Mouse (Mus musculus): ENCODE data around the gene 4931409K22Rik. TPM values are rescaled to one million over a fixed set of nuclear protein-coding genes. Genes with fewer than 3 reads are reported as not detected.
A peak's percentile ranks its signal among the peaks of the same experiment; 100 is the strongest.

Gene 4931409K22Rik
- total RNA-seq, 2 experiments from 2014 or later, result not detected

DNA sequence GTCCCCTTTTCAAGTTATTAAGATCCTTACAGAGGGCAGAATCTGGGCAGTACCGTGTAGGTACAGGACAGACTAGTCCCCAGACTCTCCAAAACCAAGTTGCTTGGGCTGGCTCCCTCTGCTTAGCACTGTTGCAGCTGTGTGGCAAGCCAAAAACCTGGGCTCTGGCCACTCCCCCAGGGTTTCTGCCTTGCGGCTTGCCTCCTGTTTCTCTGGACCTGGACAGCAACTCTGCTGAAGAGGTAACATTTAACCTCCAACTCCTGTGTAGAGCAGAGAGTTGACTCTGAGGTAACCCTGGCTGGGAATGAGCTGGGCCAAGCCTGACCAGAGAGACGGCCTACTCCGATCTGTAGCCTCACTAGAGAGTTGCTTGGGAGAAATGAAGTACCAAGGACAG is 53.8 kb downstream of the 4931409K22Rik start:
- no peak for DNase-seq (ENCODE audit: low spot score in 2 of 2)

DNA sequence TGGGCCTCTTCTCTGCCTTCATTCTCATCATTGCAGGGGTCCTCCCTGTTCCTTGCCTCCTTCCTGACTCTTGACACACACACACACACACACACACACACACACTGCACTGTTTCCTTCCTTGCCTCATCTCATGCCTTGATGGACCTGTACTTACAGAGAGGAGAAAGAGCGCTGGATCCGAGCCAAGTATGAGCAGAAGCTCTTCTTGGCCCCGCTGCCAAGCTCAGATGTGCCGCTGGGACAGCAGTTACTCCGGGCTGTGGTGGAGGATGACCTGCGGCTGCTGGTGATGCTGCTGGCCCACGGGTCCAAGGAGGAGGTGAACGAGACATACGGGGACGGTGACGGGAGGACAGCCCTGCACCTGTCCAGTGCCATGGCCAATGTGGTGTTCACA is 55.8 kb downstream of the 4931409K22Rik start:
- no peak for DNase-seq (ENCODE audit: low spot score in 2 of 2)

DNA sequence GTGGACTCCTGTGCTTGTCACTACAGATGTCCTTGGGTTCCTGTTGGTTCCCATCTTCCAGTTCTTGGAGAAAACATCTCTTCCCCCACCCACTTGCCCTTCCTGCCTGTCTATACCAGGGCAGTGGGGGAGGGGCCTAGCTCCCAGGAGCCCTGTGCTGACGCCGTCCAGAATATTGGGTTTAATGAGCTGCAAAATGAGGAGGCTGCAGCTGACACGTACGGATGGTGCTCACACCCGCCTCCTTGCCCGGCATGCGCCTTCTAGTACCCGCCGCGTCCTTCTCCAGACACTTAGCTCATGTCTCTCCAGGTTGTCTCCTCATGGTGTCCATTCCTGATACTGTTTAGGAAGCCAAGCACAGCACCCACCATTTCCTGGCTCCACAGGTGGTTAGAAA is 57.5 kb downstream of the 4931409K22Rik start:
- DNase-seq (ENCODE audit: low spot score in 2 of 2), result no peak

DNA sequence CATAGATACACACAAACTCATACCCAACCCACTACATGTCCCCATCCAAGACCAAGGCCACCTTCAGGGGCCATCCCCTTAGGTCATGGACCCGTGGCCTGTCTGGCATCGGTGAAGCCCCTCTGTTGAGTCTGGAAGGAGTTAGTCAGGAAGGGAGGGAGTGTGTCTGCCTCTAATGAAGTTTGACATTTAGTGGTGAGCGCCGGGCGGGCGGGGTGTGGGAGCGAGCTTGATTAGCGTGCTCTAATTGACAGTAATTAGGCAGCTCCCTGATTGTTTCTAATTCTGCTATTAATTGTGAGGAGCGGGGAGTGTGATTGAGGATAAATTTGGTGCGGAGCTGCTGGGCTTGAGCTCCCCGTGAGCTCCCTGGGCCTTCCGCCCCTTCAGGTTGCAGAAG is 59.1 kb downstream of the 4931409K22Rik start:
- no peak for DNase-seq (ENCODE audit: low spot score in 2 of 2)

DNA sequence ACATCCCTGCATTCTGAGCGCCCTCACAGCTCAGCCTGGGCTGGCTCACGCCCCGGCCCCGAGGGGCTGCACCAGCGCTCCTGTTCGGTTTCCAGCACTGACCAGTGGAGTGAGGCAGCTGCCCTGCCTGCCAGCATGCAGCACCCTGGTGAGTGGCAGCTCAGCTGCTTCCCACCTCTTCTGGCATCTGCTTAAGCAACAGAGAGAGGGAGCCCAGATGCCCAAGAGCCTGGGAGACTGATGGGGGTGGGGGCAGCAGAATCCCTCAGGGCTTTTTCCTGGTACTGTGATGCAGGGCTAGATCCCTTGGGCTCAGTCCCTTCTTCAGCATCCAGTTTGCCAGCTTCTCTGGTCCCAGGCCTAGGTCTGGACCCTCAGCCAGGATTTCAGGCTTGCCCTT is 59.9 kb downstream of the 4931409K22Rik start:
- DNase-seq (ENCODE audit: low spot score in 2 of 2), result no peak

DNA sequence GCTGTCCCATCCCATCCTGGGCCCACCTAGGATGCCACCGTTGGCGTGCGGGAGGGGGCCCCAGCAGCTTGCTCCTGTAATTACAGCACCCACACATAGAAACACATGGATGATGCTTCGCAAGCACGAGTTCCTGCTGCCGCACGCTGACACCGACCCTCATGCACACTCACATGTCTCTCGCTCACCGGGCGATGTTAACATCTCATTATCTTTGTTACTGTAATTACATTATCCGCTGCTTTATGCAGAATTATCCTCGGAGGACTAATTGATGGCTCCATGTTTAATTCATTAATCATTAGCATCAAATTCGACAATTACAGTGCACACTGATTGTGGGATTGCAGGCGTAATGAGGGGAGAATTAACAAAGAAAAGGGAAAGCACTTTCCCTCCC is 61.6 kb downstream of the 4931409K22Rik start:
- peak in 1 of 2 experiments; percentile 3 for DNase-seq (ENCODE audit: low spot score in 2 of 2)

Small RNA genes lying within 50 kb of the gene (microRNA-seq; reads per million reads assigned to microRNA genes)
- 1,968 to 2,166 reads per million in 2 experiments for gene Mir671

Other genes starting within 250 kb of the 4931409K22Rik start
- gene Kcnh2, start 205.2 kb downstream of the 4931409K22Rik start, total RNA-seq (2021), result 10 to 100 TPM; 23.0 to 26.8 TPM
- gene Nos3, start 192.0 kb downstream of the 4931409K22Rik start, total RNA-seq (2021), result 1 to 10 TPM; 6.8 to 7.0 TPM
- 1 to 10 TPM; 3.0 to 3.7 TPM for gene Atg9b, start 164.7 kb downstream of the 4931409K22Rik start, total RNA-seq (2021)
- 10 to 100 TPM; 57.0 to 60.1 TPM for gene Abcb8, start 163.1 kb downstream of the 4931409K22Rik start, total RNA-seq (2021)
- gene Asic3, start 143.4 kb downstream of the 4931409K22Rik start, total RNA-seq (2021), result under 1 TPM; 0.27 to 0.53 TPM
- 100 to 1,000 TPM; 126 to 133 TPM for gene Cdk5, start 133.3 kb downstream of the 4931409K22Rik start, total RNA-seq (2021)
- 10 to 100 TPM; 30.1 to 30.8 TPM for gene Slc4a2, start 133.0 kb downstream of the 4931409K22Rik start, total RNA-seq (2021)
- gene Fastk, start 111.5 kb downstream of the 4931409K22Rik start, total RNA-seq (2021), result 100 to 1,000 TPM; 109 to 115 TPM
- gene Tmub1, start 109.0 kb downstream of the 4931409K22Rik start, total RNA-seq (2021), result 10 to 100 TPM; 21.8 to 23.7 TPM
- gene Agap3, start 104.6 kb downstream of the 4931409K22Rik start, total RNA-seq (2021), result 100 to 1,000 TPM; 673 to 687 TPM
- gene Gbx1, start 29.6 kb downstream of the 4931409K22Rik start, total RNA-seq (2021), result not detected
- under 1 TPM in 1 of 2 experiments, not detected in 1; 0.23 TPM for gene Asb10, start 15.8 kb downstream of the 4931409K22Rik start, total RNA-seq (2021)
- gene Abcf2, start 20.7 kb upstream of the 4931409K22Rik start, total RNA-seq (2021), result 10 to 100 TPM; 82.5 to 83.6 TPM
- 10 to 100 TPM; 60.8 to 64.9 TPM for gene Chpf2, start 29.9 kb upstream of the 4931409K22Rik start, total RNA-seq (2021)
- gene Smarcd3, start 67.6 kb upstream of the 4931409K22Rik start, total RNA-seq (2021), result 10 to 100 TPM; 87.4 to 93.2 TPM
- gene Nub1, start 128.7 kb upstream of the 4931409K22Rik start, total RNA-seq (2021), result 10 to 100 TPM; 76.0 to 78.0 TPM
- under 1 TPM; 0.33 to 0.62 TPM for gene Wdr86, start 173.9 kb upstream of the 4931409K22Rik start, total RNA-seq (2021)
- 1 to 10 TPM; 1.0 to 1.5 TPM for gene Crygn, start 201.2 kb upstream of the 4931409K22Rik start, total RNA-seq (2021)